Mouse (Mus musculus) lung, postnatal 14 days (tissue): Measurements from ENCODE around the gene Atg14.

Source experiments
- DNase-seq: peaks from one replicate; pipeline ENCODE4 v3.0.0; 2021

The Atg14 gene

GRCm38 (mm10) chr14:47498632-47499031 is 71.8 kb downstream of the Atg14 start:
- no peak for DNase-seq

- no peak for DNase-seq
Observed at GRCm38 (mm10) chr14:47497166-47497565, 73.3 kb downstream of the Atg14 start.

GRCm38 (mm10) chr14:47495951-47496350 is 74.5 kb downstream of the Atg14 start:
- DNase-seq: no peak

GRCm38 (mm10) chr14:47493592-47494361 is 76.7 kb downstream of the Atg14 start:
- DNase-seq: no peak
